Mouse (Mus musculus): ENCODE measurements around the gene Rph3al. TPM values are rescaled to one million over a fixed set of nuclear protein-coding genes. Genes with fewer than 3 reads are reported as not detected.

The Rph3al gene
- total RNA-seq, 1 experiment = 0.71 TPM

GRCm38 (mm10) chr11:75906556-75906955, 31.7 kb downstream of the Rph3al start:
- Histone ChIP-seq H3K9me3 (ENCODE audit: control insufficient read depth, insufficient read depth, low read depth, low read length) (no peaks in the 10 kb centered on the region), H3K36me3 (ENCODE audit: control insufficient read depth, insufficient read depth, low read length, poor library complexity, severe bottlenecking) (no peaks in the 10 kb centered on the region), H3K4me1 (ENCODE audit: control insufficient read depth in 2 of 2, insufficient read depth in 2 of 2, low read length in 2 of 2, poor library complexity in 1 of 2) (no peaks in the 10 kb centered on the region), H3K27ac (ENCODE audit: insufficient read depth, low read depth, low read length, poor library complexity, severe bottlenecking) (no peak overlapping the region), H3K9ac (ENCODE audit: insufficient read depth, low read depth, low read length, poor library complexity, severe bottlenecking) (no peak overlapping the region), H3K4me3 (ENCODE audit: insufficient read depth in 1 of 2, low read depth in 1 of 2, low read length in 2 of 2, poor library complexity in 1 of 2, severe bottlenecking in 1 of 2) (no peak overlapping the region)
- in situ Hi-C loops (cut with MboI; ENCODE audit: low sequenced_read_pairs in 2 of 2, unreplicated experiment in 2 of 2) = no loop called here
- TF ChIP-seq ZC3H11A (IDR thresholded peaks at IDR 0.05; ENCODE audit: borderline replicate concordance, low read depth, low read length) = no peak
- no peak for TF ChIP-seq HCFC1 (IDR thresholded peaks at IDR 0.05; ENCODE audit: borderline replicate concordance, insufficient read depth, low read length)
- TF ChIP-seq ZNF384 (IDR thresholded peaks at IDR 0.05; ENCODE audit: low read depth, low read length) = no peak
- no peak for TF ChIP-seq CHD2 (IDR thresholded peaks at IDR 0.05; ENCODE audit: low read depth, low read length)
- TF ChIP-seq MAFK (IDR thresholded peaks at IDR 0.05; ENCODE audit: insufficient read depth, low read depth, low read length) = no peak
- no peak for DNase-seq (ENCODE audit: low read depth, low spot score)

DNA sequence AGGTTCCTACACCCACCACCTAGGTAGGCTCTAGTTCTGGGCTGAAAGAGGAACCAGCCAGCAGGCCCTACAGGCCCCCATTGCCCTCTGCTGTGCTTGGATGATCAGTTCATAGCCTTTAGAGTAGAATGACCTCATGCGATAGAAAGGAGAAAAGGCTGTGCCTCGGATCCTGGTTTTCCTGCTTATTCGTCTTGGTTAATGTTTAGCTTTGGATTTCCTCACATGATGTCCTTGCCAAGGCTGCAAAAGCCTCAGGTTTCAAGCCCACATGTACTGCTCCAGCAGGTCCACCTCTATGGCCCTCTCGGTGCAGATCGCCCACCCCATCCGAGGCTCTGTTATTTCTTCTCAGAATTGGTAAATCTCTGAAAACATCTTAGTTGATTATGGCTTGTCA, 33.2 kb downstream of the Rph3al start:
- no peaks in the 10 kb centered on the region for H3K9me3 ChIP-seq (ENCODE audit: control insufficient read depth, insufficient read depth, low read depth, low read length)

DNA sequence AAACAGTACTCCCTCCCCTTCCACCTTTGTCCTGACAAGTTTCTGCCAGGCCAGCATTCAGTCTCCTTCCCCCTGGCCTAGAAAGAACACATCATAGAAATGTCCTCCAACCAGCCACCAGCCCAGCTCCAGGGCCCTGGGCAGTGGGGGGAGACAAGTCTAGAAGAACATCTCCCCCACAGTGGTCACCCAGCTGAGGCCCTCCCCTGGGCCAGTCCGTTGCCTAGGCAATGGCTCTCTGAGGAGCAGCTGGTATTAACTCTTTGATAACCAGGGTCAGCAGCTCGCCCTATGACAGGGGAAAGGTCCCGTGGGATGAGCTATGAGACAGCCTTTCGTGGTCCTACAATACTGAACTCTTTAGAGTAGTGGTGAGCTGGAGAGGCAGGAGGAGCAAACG, 33.7 kb downstream of the Rph3al start:
- no peak overlapping the region for H3K4me3 ChIP-seq (ENCODE audit: insufficient read depth in 1 of 2, low read depth in 1 of 2, low read length in 2 of 2, poor library complexity in 1 of 2, severe bottlenecking in 1 of 2)
- no peaks in the 10 kb centered on the region for H3K36me3 ChIP-seq (ENCODE audit: control insufficient read depth, insufficient read depth, low read length, poor library complexity, severe bottlenecking)
- H3K9ac ChIP-seq (ENCODE audit: insufficient read depth, low read depth, low read length, poor library complexity, severe bottlenecking) = no peak overlapping the region
- H3K9me3 ChIP-seq (ENCODE audit: control insufficient read depth, insufficient read depth, low read depth, low read length) = no peaks in the 10 kb centered on the region
- no peaks in the 10 kb centered on the region for H3K4me1 ChIP-seq (ENCODE audit: control insufficient read depth in 2 of 2, insufficient read depth in 2 of 2, low read length in 2 of 2, poor library complexity in 1 of 2)
- no peak for DNase-seq (ENCODE audit: low read depth, low spot score)
- in situ Hi-C loops (cut with MboI; ENCODE audit: low sequenced_read_pairs in 2 of 2, unreplicated experiment in 2 of 2) = loop anchor here in 1 of 2 experiments (5.0 kb wide), 1 partner anchor 122 kb away; no protein-coding TSS in a partner anchor
- TF ChIP-seq HCFC1 (IDR thresholded peaks at IDR 0.05; ENCODE audit: borderline replicate concordance, insufficient read depth, low read length) (no peak), ZC3H11A (IDR thresholded peaks at IDR 0.05; ENCODE audit: borderline replicate concordance, low read depth, low read length) (no peak), ZNF384 (IDR thresholded peaks at IDR 0.05; ENCODE audit: low read depth, low read length) (no peak), CHD2 (IDR thresholded peaks at IDR 0.05; ENCODE audit: low read depth, low read length) (no peak), MAFK (IDR thresholded peaks at IDR 0.05; ENCODE audit: insufficient read depth, low read depth, low read length) (no peak)
- no peak overlapping the region for H3K27ac ChIP-seq (ENCODE audit: insufficient read depth, low read depth, low read length, poor library complexity, severe bottlenecking)

More for the DNA sequence above, 33.2 kb downstream of the Rph3al start:
- Histone ChIP-seq H3K36me3 (ENCODE audit: control insufficient read depth, insufficient read depth, low read length, poor library complexity, severe bottlenecking) (no peaks in the 10 kb centered on the region), H3K27ac (ENCODE audit: insufficient read depth, low read depth, low read length, poor library complexity, severe bottlenecking) (no peak overlapping the region), H3K4me1 (ENCODE audit: control insufficient read depth in 2 of 2, insufficient read depth in 2 of 2, low read length in 2 of 2, poor library complexity in 1 of 2) (no peaks in the 10 kb centered on the region), H3K9ac (ENCODE audit: insufficient read depth, low read depth, low read length, poor library complexity, severe bottlenecking) (no peak overlapping the region), H3K4me3 (ENCODE audit: insufficient read depth in 1 of 2, low read depth in 1 of 2, low read length in 2 of 2, poor library complexity in 1 of 2, severe bottlenecking in 1 of 2) (no peak overlapping the region)
- TF ChIP-seq HCFC1 (IDR thresholded peaks at IDR 0.05; ENCODE audit: borderline replicate concordance, insufficient read depth, low read length) = no peak
- no peak for TF ChIP-seq CHD2 (IDR thresholded peaks at IDR 0.05; ENCODE audit: low read depth, low read length)
- no peak for TF ChIP-seq MAFK (IDR thresholded peaks at IDR 0.05; ENCODE audit: insufficient read depth, low read depth, low read length)
- DNase-seq (ENCODE audit: low read depth, low spot score) = no peak
- in situ Hi-C loops (cut with MboI; ENCODE audit: low sequenced_read_pairs in 2 of 2, unreplicated experiment in 2 of 2) = loop anchor here in 1 of 2 experiments (5.0 kb wide), 1 partner anchor 123 kb away; no protein-coding TSS in a partner anchor

GRCm38 (mm10) chr11:75903486-75903885, 34.7 kb downstream of the Rph3al start:
- H3K9me3 ChIP-seq (ENCODE audit: control insufficient read depth, insufficient read depth, low read depth, low read length) = no peaks in the 10 kb centered on the region
- no peaks in the 10 kb centered on the region for H3K36me3 ChIP-seq (ENCODE audit: control insufficient read depth, insufficient read depth, low read length, poor library complexity, severe bottlenecking)
- peak; percentile 91 for TF ChIP-seq ZC3H11A (IDR thresholded peaks at IDR 0.05; ENCODE audit: borderline replicate concordance, low read depth, low read length)
- TF ChIP-seq HCFC1 (IDR thresholded peaks at IDR 0.05; ENCODE audit: borderline replicate concordance, insufficient read depth, low read length) = no peak
- H3K4me3 ChIP-seq (ENCODE audit: insufficient read depth in 1 of 2, low read depth in 1 of 2, low read length in 2 of 2, poor library complexity in 1 of 2, severe bottlenecking in 1 of 2) = no peak overlapping the region
- DNase-seq (ENCODE audit: low read depth, low spot score) = peak; percentile 52
- no peak overlapping the region for H3K9ac ChIP-seq (ENCODE audit: insufficient read depth, low read depth, low read length, poor library complexity, severe bottlenecking)
- H3K27ac ChIP-seq (ENCODE audit: insufficient read depth, low read depth, low read length, poor library complexity, severe bottlenecking) = no peak overlapping the region
- no peaks in the 10 kb centered on the region for H3K4me1 ChIP-seq (ENCODE audit: control insufficient read depth in 2 of 2, insufficient read depth in 2 of 2, low read length in 2 of 2, poor library complexity in 1 of 2)
- in situ Hi-C loops (cut with MboI; ENCODE audit: low sequenced_read_pairs in 2 of 2, unreplicated experiment in 2 of 2) = loop anchor here in 1 of 2 experiments (5.0 kb wide), 1 partner anchor 121 kb away; no protein-coding TSS in a partner anchor

DNA sequence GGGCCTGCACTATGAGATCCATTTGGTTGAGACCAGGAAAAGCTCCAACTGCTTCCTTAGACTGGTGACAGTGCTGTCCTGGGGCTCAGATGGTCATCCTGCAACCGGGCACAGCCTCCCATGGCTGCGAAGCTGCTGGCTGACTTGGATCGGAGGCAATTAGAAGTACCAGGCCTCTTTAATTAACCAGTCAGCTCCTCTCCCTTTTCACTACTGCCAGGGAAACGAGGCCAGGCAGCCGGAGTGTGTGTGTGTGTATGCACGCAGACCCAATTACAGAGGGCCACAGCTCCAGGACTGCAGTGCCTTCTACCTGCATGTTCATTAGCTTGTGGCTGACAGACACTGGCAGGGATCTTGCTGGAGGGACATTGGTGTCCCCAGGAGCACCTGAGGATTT, 36.9 kb downstream of the Rph3al start:
- TF ChIP-seq CHD2 (IDR thresholded peaks at IDR 0.05; ENCODE audit: low read depth, low read length) (no peak), HCFC1 (IDR thresholded peaks at IDR 0.05; ENCODE audit: borderline replicate concordance, insufficient read depth, low read length) (no peak), ZC3H11A (IDR thresholded peaks at IDR 0.05; ENCODE audit: borderline replicate concordance, low read depth, low read length) (no peak), MAFK (IDR thresholded peaks at IDR 0.05; ENCODE audit: insufficient read depth, low read depth, low read length) (no peak), ZNF384 (IDR thresholded peaks at IDR 0.05; ENCODE audit: low read depth, low read length) (no peak)
- Histone ChIP-seq H3K4me1 (ENCODE audit: control insufficient read depth in 2 of 2, insufficient read depth in 2 of 2, low read length in 2 of 2, poor library complexity in 1 of 2) (no peaks in the 10 kb centered on the region), H3K36me3 (ENCODE audit: control insufficient read depth, insufficient read depth, low read length, poor library complexity, severe bottlenecking) (no peaks in the 10 kb centered on the region), H3K4me3 (ENCODE audit: insufficient read depth in 1 of 2, low read depth in 1 of 2, low read length in 2 of 2, poor library complexity in 1 of 2, severe bottlenecking in 1 of 2) (no peak overlapping the region), H3K9me3 (ENCODE audit: control insufficient read depth, insufficient read depth, low read depth, low read length) (no peaks in the 10 kb centered on the region), H3K27ac (ENCODE audit: insufficient read depth, low read depth, low read length, poor library complexity, severe bottlenecking) (no peak overlapping the region), H3K9ac (ENCODE audit: insufficient read depth, low read depth, low read length, poor library complexity, severe bottlenecking) (no peak overlapping the region)
- in situ Hi-C loops (cut with MboI; ENCODE audit: low sequenced_read_pairs in 2 of 2, unreplicated experiment in 2 of 2) = loop anchor here in 1 of 2 experiments (5.0 kb wide), 1 partner anchor 119 kb away; no protein-coding TSS in a partner anchor
- DNase-seq (ENCODE audit: low read depth, low spot score) = no peak
